Mouse (Mus musculus) heart, postnatal 0 days (tissue): ENCODE measurements around the gene Slamf8. TPM values are rescaled to one million over a fixed set of nuclear protein-coding genes. Genes with fewer than 3 reads are reported as not detected.

Experiments used
- ATAC-seq: fragments of 200-750 bp; cut with Nextera tagmentation; 2 replicates; pipeline ENCODE4 v1.8.0; 2017; ENCODE audit warnings: low read depth, moderate number of reproducible peaks, moderate library complexity; ENCODE audit not compliant: insufficient read depth
- DNase-seq: peaks from one replicate; pipeline ENCODE4 v3.0.0-alpha.2; 2016; ENCODE audit warnings: low spot score
- H3K27ac ChIP-seq: fragments of 300-500 bp; sonication (generic); 2 replicates; pipeline ENCODE4 v1.5.1; 2014; ENCODE audit warnings: low read depth, mild to moderate bottlenecking
- H3K27me3 ChIP-seq: fragments of 300-500 bp; sonication (generic); 2 replicates; pipeline ENCODE4 v1.6.1; 2014; ENCODE audit warnings: low read length, mixed read lengths; ENCODE audit not compliant: control insufficient read depth, insufficient read depth
- H3K36me3 ChIP-seq: fragments of 300-500 bp; sonication (generic); replicated peaks from 2 replicates; pipeline ENCODE4 v1.6.1; 2014; ENCODE audit warnings: low read length, mixed read lengths; ENCODE audit not compliant: control insufficient read depth, insufficient read depth
- H3K4me1 ChIP-seq: fragments of 300-500 bp; sonication (generic); 2 replicates; pipeline ENCODE4 v1.6.1; 2014; ENCODE audit warnings: antibody characterized with exemption; ENCODE audit not compliant: control insufficient read depth, insufficient read depth
- H3K4me2 ChIP-seq: fragments of 300-500 bp; sonication (generic); 2 replicates; pipeline ENCODE4 v1.6.1; 2014; ENCODE audit warnings: low read depth, mild to moderate bottlenecking, low read length, moderate library complexity
- H3K4me3 ChIP-seq: fragments of 300-500 bp; sonication (generic); 2 replicates; pipeline ENCODE4 v1.5.1; 2014; ENCODE audit warnings: low read depth, low read length
- H3K9ac ChIP-seq: fragments of 300-500 bp; sonication (generic); replicated peaks from 2 replicates; pipeline ENCODE4 v1.6.1; 2014; ENCODE audit warnings: low read depth, low read length, mixed read lengths
- H3K9me3 ChIP-seq: fragments of 300-500 bp; sonication (generic); replicated peaks from 2 replicates; pipeline ENCODE4 v1.6.1; 2016; ENCODE audit warnings: low read length; ENCODE audit not compliant: control insufficient read depth
- CTCF ChIP-seq: IDR thresholded peaks from 2 replicates; pipeline ENCODE4 v1.5.1; 2016; ENCODE audit warnings: antibody characterized with exemption, control low read depth, low read depth
- EP300 ChIP-seq: IDR thresholded peaks from 2 replicates; pipeline ENCODE4 v1.6.1; 2016; ENCODE audit warnings: antibody characterized with exemption, low read depth
- WGBS: fragments of 180-500 bp; shearing (Covaris S2); extraction: QIAGEN DNeasy Blood & Tissue Kit; methylation state at CpG from one replicate; pipeline ENCODE4 v1.1.7; 2014; 5-methylcytosine and 5-hydroxymethylcytosine counted together
- polyA plus RNA-seq: library from polyadenylated mRNA; unstranded; fragments of >200 nt; fragmentation: Nextera tagmentation; extraction: Ambion mirVana; gene quantifications from 2 replicates; pipeline ENCODE4 v1.2.1, GENCODE M21; 2015
- total RNA-seq: library from RNA; depleted of rRNA; stranded (reverse); fragments of >200 nt; gene quantifications from 2 replicates; pipeline ENCODE4 v1.2.3, GENCODE M21; 2014; ENCODE audit warnings: low replicate concordance; rRNA removed

The Slamf8 gene
- total and polyA plus RNA-seq, 2 experiments from 2014 or later, result not detected

DNA sequence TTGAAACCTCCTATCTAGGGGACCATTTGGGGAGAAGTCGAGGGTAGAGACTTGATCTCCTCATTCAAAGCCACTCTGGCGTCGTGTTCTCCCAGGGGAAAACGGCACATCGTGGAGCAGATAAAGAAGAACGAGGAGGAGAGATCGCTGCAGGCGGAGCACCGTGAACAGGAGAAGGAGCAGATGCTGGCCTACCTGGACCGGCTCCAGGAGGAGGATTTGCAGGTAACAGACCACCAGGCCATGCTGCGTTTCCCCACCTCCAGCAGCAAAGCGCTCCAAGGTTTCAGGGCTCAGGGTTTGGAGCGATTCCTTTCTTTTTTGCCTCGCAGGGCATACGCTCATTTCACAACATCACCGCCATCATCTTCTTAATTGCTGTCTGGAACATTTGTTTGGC, 55.3 kb downstream of the Slamf8 start:
- peaks cover 24% of the 10 kb centered on the region; the same call in 1 of the 2 replicates for H3K27me3 ChIP-seq
- no peak for ATAC-seq
- no peak overlapping the region for H3K27ac ChIP-seq
- H3K4me2 ChIP-seq, result no peak overlapping the region
- no peaks in the 10 kb centered on the region for H3K36me3 ChIP-seq
- no peak overlapping the region for H3K4me3 ChIP-seq
- H3K9me3 ChIP-seq, result no peaks in the 10 kb centered on the region
- H3K4me1 ChIP-seq, result peaks cover 7% of the 10 kb centered on the region; the same call in 1 of the 2 replicates
- TF ChIP-seq CTCF (no peak), EP300 (no peak)
- WGBS, result 69% methylated on average over 16 of the region's 16 CpGs
- DNase-seq, result no peak
- H3K9ac ChIP-seq, result no peak overlapping the region

DNA sequence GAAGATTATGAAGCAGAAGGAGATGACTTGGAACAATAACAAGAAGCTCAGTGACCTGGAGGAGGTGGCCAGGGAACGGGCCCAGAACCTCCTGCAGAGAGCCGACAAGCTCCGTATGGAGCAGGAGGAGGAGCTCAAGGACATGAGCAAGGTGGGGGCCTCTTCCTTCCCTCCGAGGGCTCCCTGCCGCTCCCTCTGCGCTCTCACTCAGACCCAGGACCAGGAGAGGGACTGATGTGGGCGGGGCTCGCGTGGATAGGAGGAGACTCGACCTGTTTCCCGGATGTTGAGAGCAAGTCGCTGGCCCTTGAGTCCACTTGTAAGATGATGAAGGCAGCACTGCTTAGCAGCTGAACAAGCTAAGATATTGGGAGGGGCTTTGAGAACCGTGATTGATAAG, 57.8 kb downstream of the Slamf8 start:
- Histone ChIP-seq H3K4me1 (peaks cover 7% of the 10 kb centered on the region; the same call in 1 of the 2 replicates), H3K27ac (no peak overlapping the region), H3K4me3 (no peak overlapping the region), H3K9ac (no peak overlapping the region), H3K9me3 (no peaks in the 10 kb centered on the region), H3K36me3 (no peaks in the 10 kb centered on the region), H3K27me3 (peaks cover 26% of the 10 kb centered on the region; the same call in 1 of the 2 replicates), H3K4me2 (peak overlapping the region; percentile 30; the same call in 1 of the 2 replicates)
- DNase-seq (no peak), ATAC-seq (peak; percentile 26)
- 2% methylated on average over 13 of the region's 13 CpGs for WGBS
- TF ChIP-seq EP300, result no peak
- TF ChIP-seq CTCF, result no peak

Other genes with a start within 250 kb of the Slamf8 start
- not detected in 2 replicates for gene Kcnj10, start 249.4 kb downstream of the Slamf8 start, total RNA-seq
- 0.03 TPM in 1 of 2 replicates, not detected in the other for gene Kcnj10, start 249.4 kb downstream of the Slamf8 start, polyA plus RNA-seq
- gene Pigm, start 214.0 kb downstream of the Slamf8 start, total RNA-seq, result 13.8 and 14.8 TPM in 2 replicates
- 2.1 and 2.2 TPM in 2 replicates for gene Pigm, start 214.0 kb downstream of the Slamf8 start, polyA plus RNA-seq
- 1.9 and 5.8 TPM in 2 replicates for gene Slamf9, start 115.2 kb downstream of the Slamf8 start, total RNA-seq
- gene Slamf9, start 115.2 kb downstream of the Slamf8 start, polyA plus RNA-seq, result 1.6 and 2.0 TPM in 2 replicates
- gene Igsf9, start 108.8 kb downstream of the Slamf8 start, total RNA-seq, result 3.2 and 15.5 TPM in 2 replicates
- gene Igsf9, start 108.8 kb downstream of the Slamf8 start, polyA plus RNA-seq, result 0.75 and 0.78 TPM in 2 replicates
- gene Tagln2, start 90.5 kb downstream of the Slamf8 start, total RNA-seq, result 235 and 276 TPM in 2 replicates
- gene Tagln2, start 90.5 kb downstream of the Slamf8 start, polyA plus RNA-seq, result 203 and 209 TPM in 2 replicates
- 3.6 and 6.6 TPM in 2 replicates for gene Cfap45, start 69.8 kb downstream of the Slamf8 start, total RNA-seq
- gene Cfap45, start 69.8 kb downstream of the Slamf8 start, polyA plus RNA-seq, result 2.3 and 2.6 TPM in 2 replicates
- not detected in 2 replicates for gene Vsig8, start 34.6 kb downstream of the Slamf8 start, total RNA-seq
- 0.12 and 0.19 TPM in 2 replicates for gene Vsig8, start 34.6 kb downstream of the Slamf8 start, polyA plus RNA-seq
- gene Fcrl6, start 12.0 kb upstream of the Slamf8 start, total RNA-seq, result not detected in 2 replicates
- gene Fcrl6, start 12.0 kb upstream of the Slamf8 start, polyA plus RNA-seq, result not detected in 2 replicates
- gene Dusp23, start 42.4 kb upstream of the Slamf8 start, total RNA-seq, result 2.6 and 7.3 TPM in 2 replicates
- gene Dusp23, start 42.4 kb upstream of the Slamf8 start, polyA plus RNA-seq, result 12.3 and 12.6 TPM in 2 replicates
- gene Crp, start 107.5 kb upstream of the Slamf8 start, total RNA-seq, result not detected in 2 replicates
- not detected in 2 replicates for gene Crp, start 107.5 kb upstream of the Slamf8 start, polyA plus RNA-seq